Mouse (Mus musculus) mesoderm, embryonic 11.5 days (tissue): Measurements from ENCODE around the gene Fcamr.
A peak's percentile ranks its signal among the peaks of the same experiment; 100 is the strongest.

Experiments
- DNase-seq: peaks from one replicate; pipeline ENCODE4 v3.0.0-alpha.2; 2012; ENCODE audit warnings: low read depth, low spot score

Gene Fcamr

GRCm38 (mm10) chr1:130802976-130803375, 2.3 kb downstream of the Fcamr start:
- DNase-seq: no peak

- DNase-seq: no peak
Measured at GRCm38 (mm10) chr1:130804279-130804678, 3.6 kb downstream of the Fcamr start.

- DNase-seq: no peak
Measured at GRCm38 (mm10) chr1:130810906-130811305, 10.2 kb downstream of the Fcamr start.

- DNase-seq: no peak
Measured at GRCm38 (mm10) chr1:130811316-130811715, 10.6 kb downstream of the Fcamr start.

GRCm38 (mm10) chr1:130819737-130820136, 19.0 kb downstream of the Fcamr start:
- no peak for DNase-seq

- no peak for DNase-seq
Measured at GRCm38 (mm10) chr1:130820316-130821148, 19.8 kb downstream of the Fcamr start.

GRCm38 (mm10) chr1:130821149-130821471, 20.4 kb downstream of the Fcamr start:
- no peak for DNase-seq

- DNase-seq: no peak
Measured at GRCm38 (mm10) chr1:130821911-130822625, 21.4 kb downstream of the Fcamr start.

- DNase-seq: no peak
Measured at GRCm38 (mm10) chr1:130826448-130826847, 25.7 kb downstream of the Fcamr start, which contains the start of gene Pigr. Pigr (plus strand) TSS chr1:130826684.

GRCm38 (mm10) chr1:130828656-130829055, 28.0 kb downstream of the Fcamr start:
- no peak for DNase-seq

GRCm38 (mm10) chr1:130829906-130830830, 29.5 kb downstream of the Fcamr start:
- no peak for DNase-seq

- DNase-seq: no peak
Measured at GRCm38 (mm10) chr1:130832230-130833149, 31.8 kb downstream of the Fcamr start.

GRCm38 (mm10) chr1:130835161-130835936, 34.6 kb downstream of the Fcamr start:
- DNase-seq: no peak

GRCm38 (mm10) chr1:130838288-130838687, 37.6 kb downstream of the Fcamr start:
- peak; percentile 10 for DNase-seq

GRCm38 (mm10) chr1:130840599-130841379, 40.1 kb downstream of the Fcamr start:
- DNase-seq: peak; percentile 12

GRCm38 (mm10) chr1:130841621-130842020, 40.9 kb downstream of the Fcamr start:
- DNase-seq: no peak

GRCm38 (mm10) chr1:130844516-130844915, 43.8 kb downstream of the Fcamr start:
- DNase-seq: no peak

GRCm38 (mm10) chr1:130849530-130850214, 49.0 kb downstream of the Fcamr start:
- no peak for DNase-seq

GRCm38 (mm10) chr1:130850405-130850804, 49.7 kb downstream of the Fcamr start:
- DNase-seq: no peak
